Mouse (Mus musculus) layer of hippocampus, adult 2 months (tissue): ENCODE results near the gene Esyt3. TPM values are rescaled to one million over a fixed set of nuclear protein-coding genes. Genes with fewer than 3 reads are reported as not detected.

ENCODE experiments used
- DNase-seq, 2 experiments: peaks; one replicate each; pipeline ENCODE4 v3.0.0; 2022; ENCODE audit warnings: low spot score in 2 of 2
- H3K27ac ChIP-seq: fragments of 200-600 bp; 2 replicates; pipeline ENCODE4 v1.8.1; 2022
- H3K4me3 ChIP-seq: fragments of 200-600 bp; 2 replicates; pipeline ENCODE4 v1.8.1; 2022; ENCODE audit warnings: mild to moderate bottlenecking
- CTCF ChIP-seq: fragments of 200-600 bp; conservative IDR thresholded peaks from 2 replicates; pipeline ENCODE4 v1.8.1; 2022; ENCODE audit warnings: antibody characterized with exemption, mild to moderate bottlenecking, moderate library complexity
- long read RNA-seq, 2 experiments: library from polyadenylated mRNA; stranded (forward); transcript quantifications; one replicate each; pipeline ENCODE4 v2.0.0; 2021; ENCODE audit warnings: borderline mapping rate in 2 of 2
- total RNA-seq, 2 experiments: library from RNA; stranded (reverse); gene quantifications; 2 replicates each; pipeline ENCODE4 v1.2.3; 2021

The Esyt3 gene
- total RNA-seq, result 1 to 10 TPM; 1.7 to 1.9 TPM
- long read RNA-seq, experiment 1, full-length matches to known transcripts, result 2 of 2 reads
- long read RNA-seq, experiment 1, partial matches to known transcripts, result 0 of 2 reads
- long read RNA-seq, experiment 1, other reads (novel, unspliced or antisense), result 0 of 2 reads
- long read RNA-seq, experiment 2, full-length matches to known transcripts, result 1 of 3 reads
- long read RNA-seq, experiment 2, partial matches to known transcripts, result 2 of 3 reads
- long read RNA-seq, experiment 2, other reads (novel, unspliced or antisense), result 0 of 3 reads

DNA sequence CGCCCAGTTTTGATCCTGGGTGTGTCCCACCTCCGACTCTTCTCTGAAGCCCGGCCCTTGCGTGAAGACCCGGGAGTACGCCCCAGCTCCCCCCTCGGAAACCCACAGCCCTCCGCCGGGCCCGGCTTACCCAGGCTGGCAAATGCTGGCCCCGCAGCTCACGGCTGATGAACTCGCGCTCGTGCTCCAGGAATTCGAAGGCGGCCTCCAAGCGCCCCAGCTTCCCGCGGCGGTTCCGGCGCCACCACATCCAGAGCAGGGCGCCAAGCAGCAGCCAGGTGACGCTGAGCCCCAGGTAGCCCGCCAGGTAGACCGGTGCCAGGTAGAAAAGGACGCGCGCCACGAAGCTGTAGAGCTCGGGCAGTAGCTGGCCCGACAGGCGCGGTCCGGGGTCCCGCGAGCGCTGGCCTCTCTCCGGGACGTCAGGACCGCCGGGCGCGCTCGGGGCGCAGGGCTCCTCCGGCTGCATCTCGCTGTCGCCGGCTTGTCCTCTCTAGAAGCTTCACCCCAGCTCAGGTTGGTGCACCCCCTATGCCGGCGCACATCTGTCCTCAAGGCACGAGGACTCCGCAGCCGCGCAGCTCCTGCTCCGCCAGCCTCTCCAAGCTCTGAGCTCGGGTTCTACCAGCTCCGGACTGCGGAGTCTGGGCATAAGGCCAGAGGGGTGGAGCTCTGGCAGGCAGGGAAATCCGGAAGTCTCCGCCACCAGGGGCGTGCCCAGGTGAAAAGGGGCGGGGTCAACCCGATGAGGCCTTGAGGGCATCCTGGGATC, at the start of gene Esyt3:
TSS of gene Esyt3 (minus strand) at position 637 of the 772 bp plus-strand sequence.
- peak; percentile 16 for TF ChIP-seq CTCF
- no peak within 1 kb of the TSS for H3K27ac ChIP-seq
- H3K4me3 ChIP-seq, result peak within 1 kb of the TSS; percentile 53
- DNase-seq, result peak in 1 of 2 experiments; percentile 33

DNA sequence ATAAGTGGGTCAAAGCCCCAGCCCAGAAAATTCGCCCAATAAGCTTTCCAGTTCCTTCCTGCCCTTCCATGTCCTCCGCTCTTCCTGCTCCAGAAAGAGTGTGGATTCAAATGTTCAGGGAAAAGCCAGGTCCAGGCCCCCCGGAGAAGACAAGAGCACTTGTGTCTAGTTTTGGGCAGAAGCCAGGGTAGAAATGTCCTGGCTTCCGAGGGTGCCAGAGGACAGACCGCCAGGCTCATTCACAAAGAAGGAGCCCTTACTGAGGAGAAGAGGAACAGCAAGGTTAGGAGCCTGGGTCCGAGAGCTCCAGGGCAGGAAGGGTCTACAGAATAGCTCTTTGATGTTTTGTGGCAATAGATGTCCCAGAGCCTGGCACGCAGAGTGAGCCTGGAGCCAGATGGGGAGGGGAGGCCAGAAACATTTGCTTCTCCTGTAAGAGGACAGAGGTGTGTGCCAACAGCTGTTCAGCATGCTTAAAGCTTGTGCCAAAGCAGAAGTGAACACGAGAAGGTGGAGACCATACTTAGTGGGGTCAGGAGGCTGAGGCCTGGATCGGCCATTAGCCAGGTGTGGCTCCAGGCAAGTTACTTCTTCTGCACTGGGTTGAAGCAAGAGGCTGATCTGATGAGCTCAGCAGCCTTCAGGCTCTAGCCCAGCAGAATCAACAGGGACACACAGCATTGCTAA, 43.1 kb upstream of the Esyt3 start:
- H3K4me3 ChIP-seq, result no peak overlapping the region
- peak overlapping the region; percentile 84 for H3K27ac ChIP-seq
- DNase-seq, result peak in 1 of 2 experiments; percentile 58
- TF ChIP-seq CTCF, result no peak

DNA sequence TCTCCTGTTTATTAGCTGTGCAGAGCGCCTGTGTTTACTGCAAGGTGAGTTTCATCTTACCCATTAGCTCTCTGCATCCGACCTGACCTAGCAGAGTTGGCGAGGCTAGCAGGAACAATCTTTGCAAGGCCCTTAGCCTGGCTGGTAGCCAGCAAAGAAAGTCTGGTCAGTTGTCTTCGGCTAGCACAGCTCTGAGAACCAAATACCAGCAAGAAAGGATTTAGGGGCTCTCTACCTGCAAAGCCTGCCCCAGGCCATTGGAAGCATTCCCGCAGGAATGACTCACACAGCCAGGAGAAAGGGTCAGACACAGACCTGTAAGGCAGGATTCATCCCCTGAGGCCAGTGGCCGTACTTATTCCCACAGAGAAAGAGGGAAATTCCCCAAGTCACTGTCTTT, 42.4 kb upstream of the Esyt3 start:
- no peak for DNase-seq
- Histone ChIP-seq H3K27ac (peak overlapping the region; percentile 84), H3K4me3 (no peak overlapping the region)
- TF ChIP-seq CTCF, result no peak

DNA sequence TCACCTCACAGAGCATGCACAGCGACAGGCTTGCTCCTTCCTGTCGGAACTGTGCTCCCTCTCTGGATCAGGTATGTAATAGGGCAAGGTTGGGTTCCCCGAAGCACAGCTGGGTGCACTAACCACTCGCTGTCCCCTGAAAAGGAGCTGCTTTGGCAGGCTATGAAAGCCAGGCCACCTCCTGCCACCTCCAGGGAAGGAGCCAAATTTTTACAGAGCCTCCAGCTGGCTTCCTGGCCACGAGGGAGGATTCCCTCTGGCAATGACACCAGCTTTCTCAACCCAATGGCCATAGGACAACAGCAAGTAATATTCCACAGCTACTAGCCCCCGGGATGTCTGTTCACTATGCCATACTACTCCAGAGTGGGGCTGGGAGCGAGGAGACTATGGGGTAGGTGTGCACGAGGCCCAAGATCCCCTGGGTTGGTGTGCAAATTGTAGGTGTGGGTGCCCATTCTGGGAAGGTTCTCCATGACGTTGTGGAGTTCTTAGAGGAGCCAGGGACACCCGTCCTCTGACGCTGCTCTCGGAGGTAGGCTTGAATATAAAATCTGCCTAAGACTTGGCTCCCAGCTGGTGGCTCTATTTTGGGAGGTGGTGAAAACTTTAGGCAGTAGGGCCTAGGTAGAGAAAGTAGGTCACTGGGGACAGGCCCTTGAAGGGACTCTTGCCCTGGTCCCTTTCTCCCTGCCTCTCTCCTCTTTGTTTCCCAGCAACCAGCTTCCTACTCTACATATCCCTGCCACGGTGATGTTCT, 38.9 kb upstream of the Esyt3 start:
- no peak for DNase-seq
- TF ChIP-seq CTCF, result no peak
- peak overlapping the region; percentile 64 for H3K27ac ChIP-seq

DNA sequence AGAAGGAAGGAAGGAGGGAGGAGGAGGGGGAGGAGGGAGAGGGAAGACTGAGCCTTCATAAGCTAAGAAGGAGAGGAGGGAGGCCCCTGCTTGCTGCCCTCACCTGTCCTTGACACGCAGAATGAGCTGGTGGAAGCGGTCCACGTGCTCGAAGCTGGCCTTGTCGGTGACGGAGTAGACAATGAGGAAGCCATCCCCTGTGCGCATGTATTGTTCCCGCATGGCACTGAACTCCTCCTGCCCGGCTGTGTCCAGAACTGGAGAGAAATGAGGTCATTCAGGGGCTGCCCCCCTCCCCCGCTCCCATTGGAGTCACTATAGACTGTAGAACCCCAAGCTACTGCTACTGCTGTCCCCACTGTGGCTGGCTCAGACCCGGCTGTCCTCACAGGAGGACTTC, 36.0 kb upstream of the Esyt3 start:
- H3K27ac ChIP-seq, result peak overlapping the region; percentile 6; the same call in 1 of the 2 replicates
- H3K4me3 ChIP-seq, result no peak overlapping the region
- TF ChIP-seq CTCF, result no peak
- no peak for DNase-seq

More for the DNA sequence above, 38.9 kb upstream of the Esyt3 start:
- H3K4me3 ChIP-seq, result no peak overlapping the region

DNA sequence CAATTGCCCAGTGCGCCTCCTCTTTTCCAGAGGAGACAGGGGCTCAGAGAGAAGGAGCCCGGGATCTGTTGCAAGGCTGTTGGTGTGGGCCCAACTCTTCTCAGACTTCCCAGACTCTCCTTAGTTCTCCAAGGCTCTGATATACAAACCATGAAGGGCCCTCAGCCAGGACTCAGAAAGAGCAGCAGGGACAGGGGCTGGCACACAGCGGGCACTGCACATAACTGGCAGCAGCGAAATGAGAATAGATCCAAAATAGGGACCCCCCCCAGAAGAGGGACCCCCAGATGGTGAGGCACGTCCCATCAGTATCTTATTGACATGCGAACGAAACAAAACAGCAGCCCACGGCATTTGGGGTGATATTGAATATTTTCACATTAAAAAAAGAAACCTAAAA, 34.8 kb upstream of the Esyt3 start:
- no peak for DNase-seq
- Histone ChIP-seq H3K4me3 (no peak overlapping the region), H3K27ac (peak overlapping the region; percentile 74)
- TF ChIP-seq CTCF, result no peak

DNA sequence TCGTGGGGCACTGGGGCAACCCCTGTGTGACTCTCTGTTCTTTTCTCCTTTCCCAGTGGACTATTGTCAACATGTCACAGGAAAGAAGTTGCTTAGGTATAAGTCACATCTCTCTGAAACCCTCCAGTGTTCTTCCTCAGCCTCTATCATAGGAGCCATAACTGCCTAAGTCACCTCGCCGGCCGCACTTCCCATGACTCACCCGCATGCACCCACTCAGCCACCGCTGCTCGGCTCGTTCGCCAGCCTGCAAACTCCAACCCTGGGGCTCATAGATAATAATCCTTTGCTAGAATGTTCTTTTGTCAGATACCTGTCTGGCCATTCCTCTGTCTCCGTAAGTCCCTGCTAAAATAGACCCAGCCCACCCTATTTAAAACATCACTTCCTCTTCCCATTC, 33.2 kb upstream of the Esyt3 start:
- no peak for DNase-seq
- Histone ChIP-seq H3K4me3 (no peak overlapping the region), H3K27ac (peak overlapping the region; percentile 91; the same call in 1 of the 2 replicates)
- TF ChIP-seq CTCF, result no peak

DNA sequence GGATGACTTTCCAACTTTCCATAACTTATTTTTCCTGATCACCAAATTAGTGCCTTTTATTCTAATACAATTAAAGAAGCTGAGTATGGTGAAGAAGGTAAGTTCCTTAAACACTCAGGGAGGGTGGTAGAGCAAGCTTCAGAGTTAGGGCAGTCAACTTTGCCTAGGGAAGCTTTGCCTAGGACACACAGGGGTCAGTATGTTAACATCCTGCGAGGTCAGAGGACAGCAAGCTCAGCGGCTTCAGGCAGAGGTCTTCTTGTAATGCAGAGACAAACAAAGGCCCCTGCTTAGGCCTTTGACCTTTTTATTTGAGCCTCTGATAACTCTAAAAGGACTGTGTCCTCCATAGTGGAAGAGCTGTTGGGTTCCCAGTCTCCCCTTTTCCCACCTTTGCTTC, 32.4 kb upstream of the Esyt3 start:
- no peak overlapping the region for H3K4me3 ChIP-seq
- no peak for TF ChIP-seq CTCF

DNA sequence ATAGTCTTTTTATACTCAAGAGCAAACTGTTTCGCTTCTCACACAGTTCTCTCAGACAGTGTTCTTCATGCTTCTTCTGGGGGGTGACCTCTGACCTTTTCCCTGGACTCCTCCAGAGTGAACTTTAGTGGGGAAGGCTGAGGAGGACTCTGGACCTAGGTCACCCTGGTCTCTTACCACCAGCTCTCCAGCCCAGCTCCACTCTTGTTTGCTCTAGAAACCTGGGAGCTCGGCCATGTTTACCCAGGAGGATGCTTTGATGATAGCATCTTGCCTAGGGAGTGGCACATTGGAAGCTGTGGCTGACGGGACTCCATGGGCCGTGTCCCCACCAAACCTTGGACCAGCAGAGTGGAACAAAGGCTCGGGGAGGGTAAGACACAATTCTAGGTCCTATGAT, 31.8 kb upstream of the Esyt3 start:
- TF ChIP-seq CTCF, result no peak
- DNase-seq, result no peak
- Histone ChIP-seq H3K4me3 (no peak overlapping the region), H3K27ac (peak overlapping the region; percentile 91)

More for the DNA sequence above, 32.4 kb upstream of the Esyt3 start:
- DNase-seq, result no peak
- H3K27ac ChIP-seq, result peak overlapping the region; percentile 91; the same call in 1 of the 2 replicates

DNA sequence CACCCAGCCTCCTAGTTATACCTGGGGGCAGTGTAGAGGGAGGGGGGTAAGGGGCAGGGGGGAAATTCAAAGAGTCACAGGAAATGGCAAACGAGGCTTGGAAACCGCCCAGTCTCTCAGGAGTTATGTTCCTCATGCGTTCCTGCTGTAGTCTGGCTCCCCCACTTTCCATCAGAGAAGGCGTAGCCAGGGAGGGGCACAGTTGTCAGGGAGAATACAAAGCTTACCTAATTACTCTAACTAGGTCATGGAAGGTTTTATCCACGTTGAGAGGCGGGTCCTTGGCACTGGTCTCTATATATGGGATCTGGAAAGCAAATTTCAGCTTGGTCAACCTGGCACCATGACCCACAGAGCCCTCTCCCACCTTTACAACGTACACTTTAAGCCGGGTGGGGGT, 31.1 kb upstream of the Esyt3 start:
- no peak for DNase-seq
- peak overlapping the region; percentile 91 for H3K27ac ChIP-seq
- no peak for TF ChIP-seq CTCF
- H3K4me3 ChIP-seq, result no peak overlapping the region

DNA sequence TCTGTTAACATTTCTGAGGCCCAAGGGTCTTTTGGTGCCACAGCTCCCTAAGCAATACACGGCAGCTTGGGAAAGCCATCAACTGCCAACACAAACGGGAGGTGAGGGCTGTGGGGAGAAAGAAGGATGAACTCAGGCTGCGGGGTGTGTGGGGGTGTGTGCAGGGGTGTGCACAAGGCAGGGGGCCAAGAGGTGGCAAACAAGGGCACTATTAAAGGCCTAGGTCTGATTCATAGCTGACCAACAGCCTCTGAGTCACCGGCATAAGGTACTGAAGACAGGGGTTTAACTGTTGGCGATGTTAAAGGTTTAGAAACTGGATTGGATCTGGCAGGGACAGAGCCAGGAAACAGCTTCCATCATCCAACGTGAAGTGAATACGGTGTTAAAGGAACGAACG, 30.5 kb upstream of the Esyt3 start:
- TF ChIP-seq CTCF, result no peak
- Histone ChIP-seq H3K27ac (peak overlapping the region; percentile 91), H3K4me3 (no peak overlapping the region)
- DNase-seq, result no peak

DNA sequence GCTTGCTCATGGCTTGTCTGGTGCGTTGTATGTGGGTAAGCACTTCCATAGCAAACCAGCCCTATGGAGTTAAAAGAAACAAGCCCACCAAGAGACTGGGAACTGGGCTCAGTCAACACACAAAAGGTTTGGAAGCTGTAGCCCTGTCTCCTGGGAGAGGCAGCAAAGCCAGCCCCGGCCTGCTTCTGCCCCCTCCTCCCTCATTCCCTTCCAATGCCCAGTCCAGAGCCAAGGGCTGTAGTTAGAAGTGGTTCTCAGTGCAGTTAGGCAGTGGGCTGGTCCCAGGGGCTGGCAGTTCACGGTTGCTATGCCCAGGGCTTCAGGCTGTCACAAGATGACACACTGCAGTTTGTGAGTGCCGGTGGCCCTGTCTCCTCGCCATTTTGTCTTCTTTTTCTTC, 29.7 kb upstream of the Esyt3 start:
- peak in 1 of 2 experiments; percentile 30 for DNase-seq
- H3K4me3 ChIP-seq, result peak overlapping the region; percentile 9; the same call in 1 of the 2 replicates
- H3K27ac ChIP-seq, result peak overlapping the region; percentile 91
- no peak for TF ChIP-seq CTCF
